Mouse (Mus musculus): ENCODE measurements around the gene Mxd3.

- no peak for TF ChIP-seq POLR2A (IDR thresholded peaks at IDR 0.05; ENCODE audit: low read depth, low read length)
- TF ChIP-seq CTCF (IDR thresholded peaks at IDR 0.05; ENCODE audit: borderline replicate concordance, insufficient read depth, low read length) = no peak
Observed at GRCm38 (mm10) chr13:55361974-55362452, 32.4 kb upstream of the Mxd3 start.

Measured in embryonic fibroblast, embryonic 13.5 days (primary cell).